Mouse (Mus musculus) adrenal gland, adult 18-20 months (tissue): ENCODE data around the gene Cacna1e. TPM values are rescaled to one million over a fixed set of nuclear protein-coding genes. Genes with fewer than 3 reads are reported as not detected.

ENCODE experiments used
- DNase-seq, 2 experiments: peaks; one replicate each; pipeline ENCODE4 v3.0.0; 2021 to 2022; ENCODE audit warnings: low spot score in 2 of 2
- total RNA-seq, 2 experiments: library from RNA; stranded (reverse); gene quantifications; 1 replicate in 1 of 2; 2 replicates in 1 of 2; pipeline ENCODE4 v1.2.3; 2021

The Cacna1e gene
- total RNA-seq, 2 experiments from 2014 or later: 0.03 to 0.13 TPM

- DNase-seq: no peak
Observed at GRCm38 (mm10) chr1:154415826-154416225, 468.5 kb downstream of the Cacna1e start.

GRCm38 (mm10) chr1:154413138-154413537 is 471.2 kb downstream of the Cacna1e start:
- DNase-seq: no peak

GRCm38 (mm10) chr1:154409051-154409450 is 475.2 kb downstream of the Cacna1e start:
- DNase-seq: no peak

- DNase-seq: no peak
Observed at GRCm38 (mm10) chr1:154391979-154392378, 492.3 kb downstream of the Cacna1e start.

Other genes with a start within 250 kb of the Cacna1e start
- gene Ier5, start 215.1 kb upstream of the Cacna1e start, total RNA-seq: 10 to 100 TPM in 1 of 2 experiments, 1 to 10 TPM in 1; 9.4 to 15.5 TPM